Mouse (Mus musculus): ENCODE data around the gene Npff. TPM values are rescaled to one million over a fixed set of nuclear protein-coding genes. Genes with fewer than 3 reads are reported as not detected.
A peak's percentile ranks its signal among the peaks of the same experiment; 100 is the strongest.

The Npff gene
- polyA plus RNA-seq, 1 experiment = 0.94 TPM

DNA sequence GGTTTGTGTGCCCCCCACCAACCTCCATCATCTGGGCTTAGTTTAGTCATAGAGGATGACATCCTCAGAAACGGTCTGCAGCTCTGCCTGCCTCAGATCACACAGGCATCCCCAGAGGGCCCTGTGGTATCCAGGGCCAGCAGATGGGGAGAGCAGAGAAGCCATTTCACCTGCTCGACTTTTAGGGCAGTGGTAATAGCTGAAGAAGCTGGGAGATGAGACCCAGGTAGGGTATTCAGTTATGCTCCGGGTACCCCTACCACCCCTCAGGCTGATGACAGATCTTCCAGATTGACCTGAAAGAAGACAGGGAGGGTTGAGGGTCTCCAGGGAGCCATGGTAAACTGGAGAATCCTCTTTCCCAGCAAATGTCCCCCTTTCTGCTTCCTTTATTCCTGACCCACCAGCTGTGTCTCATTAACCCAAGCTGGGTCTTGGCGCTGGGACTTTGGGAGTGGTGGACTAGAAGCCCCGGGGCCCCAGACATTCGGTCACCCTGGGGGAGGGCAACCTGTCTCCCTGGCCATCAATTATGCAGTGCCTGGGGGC lies 13.4 kb downstream of the Npff start:
- Histone ChIP-seq H3K79me3 (ENCODE audit: low read depth) (peaks cover 14% of the 10 kb centered on the region), H3K4me3 (ENCODE audit: insufficient read depth, poor library complexity, severe bottlenecking) (no peak overlapping the region), H3K79me2 (ENCODE audit: control insufficient read depth, insufficient read depth) (peaks cover 46% of the 10 kb centered on the region), H3K36me3 (ENCODE audit: control insufficient read depth, insufficient read depth) (peaks cover 5% of the 10 kb centered on the region), H3ac (ENCODE audit: control insufficient read depth, insufficient read length, low read depth) (no peak overlapping the region), H3K27me3 (ENCODE audit: control insufficient read depth, insufficient read depth, insufficient read length) (no peaks in the 10 kb centered on the region)
- no peak for TF ChIP-seq MYOD1 (IDR thresholded peaks at IDR 0.05; ENCODE audit: control insufficient read depth, insufficient read length, low read depth)
- no peak for TF ChIP-seq CTCF (IDR thresholded peaks at IDR 0.05; ENCODE audit: control insufficient read depth, insufficient read depth, insufficient read length)
- no peak for TF ChIP-seq FOSL1 (IDR thresholded peaks at IDR 0.05; ENCODE audit: insufficient read depth, low read length, poor library complexity, severe bottlenecking)
- TF ChIP-seq USF1 (IDR thresholded peaks at IDR 0.05; ENCODE audit: low read depth) = no peak
- TF ChIP-seq CEBPB (IDR thresholded peaks at IDR 0.05; ENCODE audit: low read depth) = no peak
- no peak for TF ChIP-seq MYOG (IDR thresholded peaks at IDR 0.05; ENCODE audit: control insufficient read depth, extremely low read depth, insufficient read length)

DNA sequence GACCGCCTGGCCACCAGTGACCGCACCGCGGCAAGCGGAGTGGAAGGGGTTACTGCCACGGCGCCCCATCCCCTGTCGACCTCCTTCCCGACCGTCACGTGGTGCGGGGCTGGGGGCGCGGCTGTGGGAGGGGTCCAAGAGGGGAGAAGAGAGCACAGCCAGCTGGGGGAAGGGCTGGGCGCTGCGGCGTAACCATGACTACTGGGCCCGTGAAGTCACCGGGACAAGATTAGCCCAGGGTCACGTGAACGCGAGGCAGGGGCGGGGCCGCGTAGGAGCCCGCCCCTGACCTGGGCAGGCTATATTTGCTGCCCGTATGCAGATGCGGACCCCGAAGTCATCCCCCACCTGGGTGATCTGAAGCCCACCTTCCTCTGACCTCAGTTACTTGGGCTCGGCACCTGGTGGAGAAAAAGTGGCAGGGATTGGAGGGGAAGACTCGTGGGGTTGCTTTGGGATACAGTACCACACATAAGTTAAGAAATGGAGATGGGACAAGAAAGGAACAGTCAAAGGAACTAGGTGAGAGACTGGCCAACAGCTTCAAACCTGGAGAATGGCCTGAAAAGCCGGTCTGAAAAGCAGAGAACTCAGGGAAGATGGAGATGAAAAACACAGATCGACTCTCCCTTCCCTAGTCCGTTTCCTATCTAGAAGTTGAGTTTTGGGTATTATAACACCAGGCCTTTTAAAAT lies 14.0 kb downstream of the Npff start:
- TF ChIP-seq MAX (IDR thresholded peaks at IDR 0.05) (no peak), USF1 (IDR thresholded peaks at IDR 0.05; ENCODE audit: low read depth) (peak; percentile 81)
- Histone ChIP-seq H3K79me3 (ENCODE audit: low read depth) (peaks cover 10% of the 10 kb centered on the region), H3K27me3 (ENCODE audit: control insufficient read depth, insufficient read depth, insufficient read length) (no peaks in the 10 kb centered on the region), H3ac (ENCODE audit: control insufficient read depth, insufficient read length, low read depth) (peak overlapping the region; percentile 21), H3K79me2 (ENCODE audit: control insufficient read depth, insufficient read depth) (peaks cover 40% of the 10 kb centered on the region), H3K36me3 (ENCODE audit: control insufficient read depth, insufficient read depth) (peaks cover 10% of the 10 kb centered on the region), H3K4me3 (ENCODE audit: insufficient read depth, poor library complexity, severe bottlenecking) (no peak overlapping the region)

DNA sequence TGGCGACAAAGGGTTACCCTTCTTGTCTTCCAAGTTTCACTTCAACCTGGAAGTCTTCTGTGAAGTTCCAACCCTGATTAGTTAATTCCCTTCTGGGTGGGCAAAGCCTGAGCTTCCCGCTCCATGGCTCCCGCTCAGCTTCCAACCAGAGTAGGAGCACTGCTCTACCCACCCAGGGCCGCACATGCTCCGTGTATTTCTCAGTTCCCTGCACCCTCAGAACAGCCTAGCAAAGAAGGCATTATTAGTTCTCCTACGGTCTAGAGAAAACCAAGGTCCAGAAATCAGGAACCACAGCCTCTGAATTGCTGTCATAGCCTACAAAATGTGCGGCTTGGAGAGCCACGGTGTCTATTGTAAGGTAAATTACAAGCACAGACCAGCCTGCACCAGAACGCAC lies 14.6 kb downstream of the Npff start:
- Histone ChIP-seq H3ac (ENCODE audit: control insufficient read depth, insufficient read length, low read depth) (no peak overlapping the region), H3K4me3 (ENCODE audit: insufficient read depth, poor library complexity, severe bottlenecking) (no peak overlapping the region), H3K79me3 (ENCODE audit: low read depth) (peaks cover 4% of the 10 kb centered on the region), H3K79me2 (ENCODE audit: control insufficient read depth, insufficient read depth) (peaks cover 33% of the 10 kb centered on the region), H3K27me3 (ENCODE audit: control insufficient read depth, insufficient read depth, insufficient read length) (no peaks in the 10 kb centered on the region), H3K36me3 (ENCODE audit: control insufficient read depth, insufficient read depth) (peaks cover 12% of the 10 kb centered on the region)
- TF ChIP-seq MAX (IDR thresholded peaks at IDR 0.05) = no peak
- TF ChIP-seq CTCF (IDR thresholded peaks at IDR 0.05; ENCODE audit: control insufficient read depth, insufficient read depth, insufficient read length) = no peak
- TF ChIP-seq FOSL1 (IDR thresholded peaks at IDR 0.05; ENCODE audit: insufficient read depth, low read length, poor library complexity, severe bottlenecking) = no peak
- no peak for TF ChIP-seq CEBPB (IDR thresholded peaks at IDR 0.05; ENCODE audit: low read depth)
- no peak for TF ChIP-seq USF1 (IDR thresholded peaks at IDR 0.05; ENCODE audit: low read depth)
- no peak for TF ChIP-seq MYOG (IDR thresholded peaks at IDR 0.05; ENCODE audit: control insufficient read depth, extremely low read depth, insufficient read length)
- no peak for TF ChIP-seq MYOD1 (IDR thresholded peaks at IDR 0.05; ENCODE audit: control insufficient read depth, insufficient read length, low read depth)

DNA sequence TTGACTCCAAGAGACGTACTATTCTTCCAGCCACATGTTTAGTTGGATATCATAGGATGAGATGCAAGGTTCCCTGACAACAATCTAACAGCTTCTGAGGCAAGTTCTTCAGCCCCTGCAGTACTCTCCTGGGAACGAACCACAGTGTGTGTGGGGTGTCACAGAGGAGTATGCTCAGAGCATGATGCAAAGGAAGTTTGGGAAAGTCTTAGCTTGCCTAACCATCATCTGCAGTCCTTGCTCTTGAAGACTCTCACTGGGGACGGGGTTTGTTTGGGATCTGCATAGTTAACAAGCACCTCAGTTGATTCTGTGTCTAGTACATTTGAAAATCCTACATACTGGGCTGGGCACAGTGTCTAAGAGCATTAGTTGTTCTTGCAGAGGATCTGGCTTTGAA lies 16.4 kb downstream of the Npff start:
- Histone ChIP-seq H3K79me2 (ENCODE audit: control insufficient read depth, insufficient read depth) (peaks cover 23% of the 10 kb centered on the region), H3K36me3 (ENCODE audit: control insufficient read depth, insufficient read depth) (peaks cover 29% of the 10 kb centered on the region), H3ac (ENCODE audit: control insufficient read depth, insufficient read length, low read depth) (no peak overlapping the region), H3K27me3 (ENCODE audit: control insufficient read depth, insufficient read depth, insufficient read length) (no peaks in the 10 kb centered on the region), H3K4me3 (ENCODE audit: insufficient read depth, poor library complexity, severe bottlenecking) (no peak overlapping the region), H3K79me3 (ENCODE audit: low read depth) (no peaks in the 10 kb centered on the region)
- TF ChIP-seq MYOD1 (IDR thresholded peaks at IDR 0.05; ENCODE audit: control insufficient read depth, insufficient read length, low read depth) = no peak
- TF ChIP-seq CEBPB (IDR thresholded peaks at IDR 0.05; ENCODE audit: low read depth) = no peak
- TF ChIP-seq MAX (IDR thresholded peaks at IDR 0.05) = no peak

DNA sequence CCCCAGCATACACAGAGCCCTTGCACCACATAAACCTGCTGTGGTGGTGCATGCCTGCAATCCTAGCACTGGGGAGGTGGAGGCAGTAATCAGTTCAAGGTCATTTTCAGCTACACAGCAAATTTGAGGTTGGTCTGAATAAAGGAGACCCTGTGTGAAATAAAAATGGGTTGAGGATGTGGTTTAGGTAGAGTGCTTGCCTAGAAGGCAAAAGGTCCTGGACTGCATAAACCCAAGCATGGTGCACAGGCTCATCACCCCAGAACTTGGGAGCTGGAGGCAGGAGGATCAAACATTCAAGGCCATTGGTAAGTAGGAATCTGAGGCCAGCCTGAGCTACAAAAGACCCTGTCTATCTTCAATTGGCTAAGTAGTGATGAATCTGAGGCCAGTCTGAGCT lies 17.2 kb downstream of the Npff start:
- Histone ChIP-seq H3K27me3 (ENCODE audit: control insufficient read depth, insufficient read depth, insufficient read length) (no peaks in the 10 kb centered on the region), H3K36me3 (ENCODE audit: control insufficient read depth, insufficient read depth) (peaks cover 37% of the 10 kb centered on the region), H3K79me3 (ENCODE audit: low read depth) (no peaks in the 10 kb centered on the region), H3K79me2 (ENCODE audit: control insufficient read depth, insufficient read depth) (peaks cover 16% of the 10 kb centered on the region), H3K4me3 (ENCODE audit: insufficient read depth, poor library complexity, severe bottlenecking) (no peak overlapping the region), H3ac (ENCODE audit: control insufficient read depth, insufficient read length, low read depth) (no peak overlapping the region)
- no peak for TF ChIP-seq MYOG (IDR thresholded peaks at IDR 0.05; ENCODE audit: control insufficient read depth, extremely low read depth, insufficient read length)
- no peak for TF ChIP-seq CEBPB (IDR thresholded peaks at IDR 0.05; ENCODE audit: low read depth)
- TF ChIP-seq CTCF (IDR thresholded peaks at IDR 0.05; ENCODE audit: control insufficient read depth, insufficient read depth, insufficient read length) = no peak
- no peak for TF ChIP-seq USF1 (IDR thresholded peaks at IDR 0.05; ENCODE audit: low read depth)
- no peak for TF ChIP-seq MAX (IDR thresholded peaks at IDR 0.05)
- TF ChIP-seq FOSL1 (IDR thresholded peaks at IDR 0.05; ENCODE audit: insufficient read depth, low read length, poor library complexity, severe bottlenecking) = no peak
- no peak for TF ChIP-seq MYOD1 (IDR thresholded peaks at IDR 0.05; ENCODE audit: control insufficient read depth, insufficient read length, low read depth)

DNA sequence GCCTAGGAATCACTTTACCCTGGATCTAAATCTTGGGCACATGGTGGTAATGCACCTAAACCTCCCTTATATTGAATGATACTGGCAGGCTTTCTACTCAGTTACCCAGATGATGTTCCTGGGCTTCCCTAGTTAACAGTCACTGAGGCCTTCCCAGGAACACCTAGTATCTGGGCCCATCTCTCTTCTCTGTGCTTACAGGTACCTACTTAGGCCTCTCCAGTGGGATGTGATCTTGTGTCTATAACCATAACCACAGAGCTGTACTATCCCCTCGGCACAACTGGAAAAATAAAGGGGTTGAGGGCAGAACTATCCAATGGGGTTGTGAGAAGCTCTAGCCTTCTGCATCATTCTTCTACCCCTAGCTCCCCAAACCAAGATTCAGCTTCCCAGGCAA lies 17.9 kb downstream of the Npff start:
- TF ChIP-seq CEBPB (IDR thresholded peaks at IDR 0.05; ENCODE audit: low read depth) (no peak), FOSL1 (IDR thresholded peaks at IDR 0.05; ENCODE audit: insufficient read depth, low read length, poor library complexity, severe bottlenecking) (no peak), MAX (IDR thresholded peaks at IDR 0.05) (no peak), MYOD1 (IDR thresholded peaks at IDR 0.05; ENCODE audit: control insufficient read depth, insufficient read length, low read depth) (no peak), USF1 (IDR thresholded peaks at IDR 0.05; ENCODE audit: low read depth) (no peak), MYOG (IDR thresholded peaks at IDR 0.05; ENCODE audit: control insufficient read depth, extremely low read depth, insufficient read length) (no peak)
- peaks cover 44% of the 10 kb centered on the region for H3K36me3 ChIP-seq (ENCODE audit: control insufficient read depth, insufficient read depth)
- H3K79me2 ChIP-seq (ENCODE audit: control insufficient read depth, insufficient read depth) = peaks cover 11% of the 10 kb centered on the region
- H3K4me3 ChIP-seq (ENCODE audit: insufficient read depth, poor library complexity, severe bottlenecking) = no peak overlapping the region
- H3K27me3 ChIP-seq (ENCODE audit: control insufficient read depth, insufficient read depth, insufficient read length) = no peaks in the 10 kb centered on the region
- no peaks in the 10 kb centered on the region for H3K79me3 ChIP-seq (ENCODE audit: low read depth)
- H3ac ChIP-seq (ENCODE audit: control insufficient read depth, insufficient read length, low read depth) = no peak overlapping the region

All from C2C12 (cell line).